Mouse (Mus musculus): ENCODE results near the gene Prph2. TPM values are rescaled to one million over a fixed set of nuclear protein-coding genes. Genes with fewer than 3 reads are reported as not detected.

Prph2 gene
- polyA plus RNA-seq, 1 experiment from 2014 or later = not detected

DNA sequence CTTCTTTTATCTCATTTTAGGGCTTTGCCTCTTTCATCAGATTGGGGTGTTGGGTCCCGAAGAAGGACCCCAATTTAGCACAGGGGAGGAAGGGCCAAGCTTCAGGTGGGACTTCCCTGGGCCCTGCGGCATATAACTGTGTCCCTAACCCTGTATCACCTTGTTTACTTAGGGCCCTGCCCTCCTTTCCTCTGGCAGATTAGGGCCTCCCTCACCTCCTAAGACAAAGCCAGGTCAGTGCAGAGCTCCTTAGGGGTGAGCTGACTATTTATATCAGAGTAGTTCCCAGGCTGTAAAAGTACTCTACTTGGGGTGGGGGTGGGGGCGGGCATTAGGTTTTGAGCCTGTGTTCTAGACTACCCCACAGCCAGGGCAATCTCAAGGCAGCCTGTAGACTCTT, 4.9 kb downstream of the Prph2 start:
- H3K4me3 ChIP-seq (ENCODE audit: low read depth, low read length) = no peak overlapping the region
- no peaks in the 10 kb centered on the region for H3K27me3 ChIP-seq (ENCODE audit: control insufficient read depth, insufficient read depth, low read length)
- no peaks in the 10 kb centered on the region for H3K9me3 ChIP-seq (ENCODE audit: control insufficient read depth, low read length)
- ATAC-seq (ENCODE audit: low read depth) = no peak
- no peak overlapping the region for H3K9ac ChIP-seq (replicated peaks; ENCODE audit: low read depth, low read length)
- no peaks in the 10 kb centered on the region for H3K36me3 ChIP-seq (ENCODE audit: control insufficient read depth, insufficient read depth, low read length)
- H3K4me1 ChIP-seq (ENCODE audit: control insufficient read depth, insufficient read depth, low read length) = no peaks in the 10 kb centered on the region
- H3K27ac ChIP-seq (ENCODE audit: low read depth, low read length) = no peak overlapping the region
- WGBS = 64% methylated on average over 3 of the region's 3 CpGs
- no peak overlapping the region for H3K4me2 ChIP-seq (ENCODE audit: low read depth, low read length)

- H3K9me3 ChIP-seq (ENCODE audit: control insufficient read depth, low read length) = no peaks in the 10 kb centered on the region
- H3K9ac ChIP-seq (replicated peaks; ENCODE audit: low read depth, low read length) = no peak overlapping the region
- H3K4me3 ChIP-seq (ENCODE audit: low read depth, low read length) = no peak overlapping the region
- ATAC-seq (ENCODE audit: low read depth) = no peak
- no peak overlapping the region for H3K4me2 ChIP-seq (ENCODE audit: low read depth, low read length)
- H3K27ac ChIP-seq (ENCODE audit: low read depth, low read length) = no peak overlapping the region
- H3K27me3 ChIP-seq (ENCODE audit: control insufficient read depth, insufficient read depth, low read length) = no peaks in the 10 kb centered on the region
- WGBS = 37% methylated on average over 4 of the region's 4 CpGs
- H3K36me3 ChIP-seq (ENCODE audit: control insufficient read depth, insufficient read depth, low read length) = no peaks in the 10 kb centered on the region
- H3K4me1 ChIP-seq (ENCODE audit: control insufficient read depth, insufficient read depth, low read length) = no peaks in the 10 kb centered on the region
Measured at GRCm38 (mm10) chr17:46918951-46919350, 8.7 kb downstream of the Prph2 start.

DNA sequence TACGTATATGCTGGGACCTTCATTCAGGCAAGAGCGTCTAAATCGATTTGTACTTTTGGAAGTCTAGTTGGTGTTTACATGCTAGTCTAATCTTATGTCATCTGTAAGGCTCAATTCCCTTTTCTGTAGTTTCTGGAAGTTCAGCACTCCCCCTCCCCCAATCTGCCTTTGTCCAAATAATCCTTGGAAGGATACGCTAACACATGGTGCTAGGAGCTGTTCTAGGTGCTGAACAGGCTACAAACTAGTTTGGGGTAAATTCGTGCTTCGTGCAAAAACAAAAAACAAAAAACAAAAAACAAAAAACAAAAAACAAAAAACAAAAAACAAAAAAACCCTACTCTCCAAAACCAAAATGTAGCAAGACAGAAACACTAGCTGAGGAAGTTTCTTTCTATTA, 10.6 kb downstream of the Prph2 start:
- H3K36me3 ChIP-seq (ENCODE audit: control insufficient read depth, insufficient read depth, low read length) = no peaks in the 10 kb centered on the region
- H3K4me3 ChIP-seq (ENCODE audit: low read depth, low read length) = no peak overlapping the region
- H3K4me2 ChIP-seq (ENCODE audit: low read depth, low read length) = no peak overlapping the region
- no peak overlapping the region for H3K27ac ChIP-seq (ENCODE audit: low read depth, low read length)
- no peaks in the 10 kb centered on the region for H3K4me1 ChIP-seq (ENCODE audit: control insufficient read depth, insufficient read depth, low read length)
- 72% methylated on average over 6 of the region's 6 CpGs for WGBS
- no peaks in the 10 kb centered on the region for H3K9me3 ChIP-seq (ENCODE audit: control insufficient read depth, low read length)
- no peaks in the 10 kb centered on the region for H3K27me3 ChIP-seq (ENCODE audit: control insufficient read depth, insufficient read depth, low read length)
- no peak overlapping the region for H3K9ac ChIP-seq (replicated peaks; ENCODE audit: low read depth, low read length)
- no peak for ATAC-seq (ENCODE audit: low read depth)

DNA sequence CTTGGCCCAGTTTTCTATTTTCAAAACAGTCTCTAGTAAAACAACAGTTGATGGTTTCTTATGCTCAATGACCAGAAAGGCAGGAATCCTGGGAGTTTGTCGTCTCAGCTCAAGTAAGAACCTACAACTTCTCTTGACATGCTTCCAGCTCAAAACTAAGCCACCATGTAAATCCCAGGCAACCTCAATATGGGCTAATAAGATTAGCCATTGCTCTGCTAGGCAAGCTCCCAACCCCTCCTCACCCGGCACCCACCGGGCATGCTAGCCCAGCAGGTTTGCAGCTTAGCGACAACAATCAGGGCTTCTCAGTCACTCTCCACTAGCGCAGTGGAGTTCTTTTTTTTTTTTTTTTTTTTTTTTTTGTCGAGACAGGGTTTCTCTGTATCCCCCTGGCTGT, 15.9 kb downstream of the Prph2 start:
- peaks cover 15% of the 10 kb centered on the region; the same call in 1 of the 2 replicates for H3K36me3 ChIP-seq (ENCODE audit: control insufficient read depth, insufficient read depth, low read length)
- H3K9me3 ChIP-seq (ENCODE audit: control insufficient read depth, low read length) = no peaks in the 10 kb centered on the region
- ATAC-seq (ENCODE audit: low read depth) = no peak
- WGBS = 73% methylated on average over 6 of the region's 6 CpGs
- H3K27ac ChIP-seq (ENCODE audit: low read depth, low read length) = no peak overlapping the region
- H3K4me3 ChIP-seq (ENCODE audit: low read depth, low read length) = no peak overlapping the region
- H3K9ac ChIP-seq (replicated peaks; ENCODE audit: low read depth, low read length) = no peak overlapping the region
- H3K4me2 ChIP-seq (ENCODE audit: low read depth, low read length) = no peak overlapping the region
- no peaks in the 10 kb centered on the region for H3K4me1 ChIP-seq (ENCODE audit: control insufficient read depth, insufficient read depth, low read length)
- no peaks in the 10 kb centered on the region for H3K27me3 ChIP-seq (ENCODE audit: control insufficient read depth, insufficient read depth, low read length)

DNA sequence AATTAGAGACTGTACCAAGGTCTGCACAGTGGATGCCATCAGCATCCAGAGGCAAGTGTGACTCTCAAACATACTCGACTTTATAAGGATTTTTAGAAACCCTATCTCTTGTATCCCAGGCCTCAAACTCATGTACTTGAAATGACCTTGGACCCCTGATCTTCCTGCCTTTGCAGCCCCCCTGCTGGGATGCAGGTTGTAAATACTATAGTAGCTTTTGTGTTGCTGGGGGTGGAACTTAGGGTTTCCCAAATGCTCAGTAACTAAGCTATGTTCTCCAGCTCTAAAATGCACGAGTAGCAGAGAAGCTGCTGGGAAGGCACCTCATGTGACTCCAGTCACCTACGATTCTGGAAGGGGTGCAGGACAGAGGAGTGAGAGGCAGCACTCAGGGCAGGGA, 16.7 kb downstream of the Prph2 start:
- 51% methylated on average over 3 of the region's 3 CpGs for WGBS
- no peak overlapping the region for H3K4me2 ChIP-seq (ENCODE audit: low read depth, low read length)
- H3K9ac ChIP-seq (replicated peaks; ENCODE audit: low read depth, low read length) = no peak overlapping the region

DNA sequence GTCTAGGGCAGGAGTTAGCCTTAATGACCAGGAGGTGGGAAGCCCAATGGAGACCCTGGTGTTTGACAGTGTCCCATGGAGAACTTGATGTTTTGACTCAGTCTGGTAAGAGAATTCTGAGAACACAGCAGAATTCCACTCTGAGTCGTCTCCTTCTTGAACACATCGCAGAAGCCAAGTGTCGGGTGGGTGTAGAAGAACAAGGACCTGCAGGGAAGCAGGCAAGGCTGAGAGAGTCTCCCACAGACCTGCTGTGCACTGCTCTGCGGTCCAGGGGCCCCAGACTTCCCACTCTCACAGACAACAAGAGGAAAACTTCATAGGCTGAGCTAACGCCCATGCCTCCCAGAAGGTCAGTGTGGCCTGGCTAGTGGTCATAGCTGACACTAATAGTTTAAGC, 17.5 kb downstream of the Prph2 start:
- WGBS = 96% methylated on average over 5 of the region's 5 CpGs
- Histone ChIP-seq H3K36me3 (ENCODE audit: control insufficient read depth, insufficient read depth, low read length) (peaks cover 24% of the 10 kb centered on the region), H3K9me3 (ENCODE audit: control insufficient read depth, low read length) (no peaks in the 10 kb centered on the region), H3K27ac (ENCODE audit: low read depth, low read length) (no peak overlapping the region), H3K9ac (replicated peaks; ENCODE audit: low read depth, low read length) (no peak overlapping the region), H3K27me3 (ENCODE audit: control insufficient read depth, insufficient read depth, low read length) (no peaks in the 10 kb centered on the region), H3K4me1 (ENCODE audit: control insufficient read depth, insufficient read depth, low read length) (no peaks in the 10 kb centered on the region), H3K4me2 (ENCODE audit: low read depth, low read length) (no peak overlapping the region), H3K4me3 (ENCODE audit: low read depth, low read length) (no peak overlapping the region)
- no peak for ATAC-seq (ENCODE audit: low read depth)

More for the DNA sequence above, 16.7 kb downstream of the Prph2 start:
- ATAC-seq (ENCODE audit: low read depth) = no peak
- H3K27me3 ChIP-seq (ENCODE audit: control insufficient read depth, insufficient read depth, low read length) = no peaks in the 10 kb centered on the region
- no peaks in the 10 kb centered on the region for H3K4me1 ChIP-seq (ENCODE audit: control insufficient read depth, insufficient read depth, low read length)
- peaks cover 17% of the 10 kb centered on the region for H3K36me3 ChIP-seq (ENCODE audit: control insufficient read depth, insufficient read depth, low read length)
- no peak overlapping the region for H3K27ac ChIP-seq (ENCODE audit: low read depth, low read length)
- H3K4me3 ChIP-seq (ENCODE audit: low read depth, low read length) = no peak overlapping the region
- H3K9me3 ChIP-seq (ENCODE audit: control insufficient read depth, low read length) = no peaks in the 10 kb centered on the region

DNA sequence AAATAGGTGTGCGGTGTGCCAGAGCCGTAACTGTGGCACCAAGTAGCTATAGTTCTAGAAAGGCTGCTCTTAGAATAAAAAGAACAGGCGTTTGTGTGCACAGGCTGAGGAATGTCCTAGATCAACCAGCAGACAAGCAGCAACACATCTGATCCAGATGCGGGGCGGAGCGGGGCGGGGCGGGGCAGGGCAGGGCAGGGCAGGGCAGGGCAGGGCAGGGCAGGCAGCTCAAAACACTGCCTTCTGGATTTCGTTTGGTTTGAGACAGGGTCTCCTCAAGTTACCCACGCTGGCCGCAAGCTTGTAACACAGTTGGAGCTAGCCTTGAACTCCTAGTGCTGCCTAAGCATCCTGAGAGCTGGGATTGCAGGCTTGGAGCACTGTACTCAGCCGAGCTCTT, 19.0 kb downstream of the Prph2 start:
- H3K9ac ChIP-seq (replicated peaks; ENCODE audit: low read depth, low read length) = no peak overlapping the region
- H3K4me2 ChIP-seq (ENCODE audit: low read depth, low read length) = no peak overlapping the region
- H3K4me3 ChIP-seq (ENCODE audit: low read depth, low read length) = no peak overlapping the region
- 92% methylated on average over 12 of the region's 12 CpGs for WGBS
- H3K9me3 ChIP-seq (ENCODE audit: control insufficient read depth, low read length) = no peaks in the 10 kb centered on the region
- no peak for ATAC-seq (ENCODE audit: low read depth)
- H3K27me3 ChIP-seq (ENCODE audit: control insufficient read depth, insufficient read depth, low read length) = no peaks in the 10 kb centered on the region
- H3K4me1 ChIP-seq (ENCODE audit: control insufficient read depth, insufficient read depth, low read length) = no peaks in the 10 kb centered on the region
- no peak overlapping the region for H3K27ac ChIP-seq (ENCODE audit: low read depth, low read length)
- peaks cover 39% of the 10 kb centered on the region for H3K36me3 ChIP-seq (ENCODE audit: control insufficient read depth, insufficient read depth, low read length)

GRCm38 (mm10) chr17:46929897-46930296, 19.6 kb downstream of the Prph2 start:
- peaks cover 46% of the 10 kb centered on the region for H3K36me3 ChIP-seq (ENCODE audit: control insufficient read depth, insufficient read depth, low read length)
- H3K9me3 ChIP-seq (ENCODE audit: control insufficient read depth, low read length) = no peaks in the 10 kb centered on the region
- no peak overlapping the region for H3K4me2 ChIP-seq (ENCODE audit: low read depth, low read length)
- H3K4me3 ChIP-seq (ENCODE audit: low read depth, low read length) = no peak overlapping the region
- WGBS = 89% methylated on average over 7 of the region's 7 CpGs
- H3K27ac ChIP-seq (ENCODE audit: low read depth, low read length) = no peak overlapping the region
- no peak overlapping the region for H3K9ac ChIP-seq (replicated peaks; ENCODE audit: low read depth, low read length)
- H3K4me1 ChIP-seq (ENCODE audit: control insufficient read depth, insufficient read depth, low read length) = no peaks in the 10 kb centered on the region
- no peaks in the 10 kb centered on the region for H3K27me3 ChIP-seq (ENCODE audit: control insufficient read depth, insufficient read depth, low read length)
- ATAC-seq (ENCODE audit: low read depth) = no peak

- 96% methylated on average over 5 of the region's 5 CpGs for WGBS
- ATAC-seq (ENCODE audit: low read depth) = no peak
- H3K4me2 ChIP-seq (ENCODE audit: low read depth, low read length) = no peak overlapping the region
Measured at GRCm38 (mm10) chr17:46932961-46933360, 22.7 kb downstream of the Prph2 start.

More at GRCm38 (mm10) chr17:46932961-46933360, 22.7 kb downstream of the Prph2 start:
- Histone ChIP-seq H3K4me3 (ENCODE audit: low read depth, low read length) (no peak overlapping the region), H3K36me3 (ENCODE audit: control insufficient read depth, insufficient read depth, low read length) (peaks cover 74% of the 10 kb centered on the region), H3K27me3 (ENCODE audit: control insufficient read depth, insufficient read depth, low read length) (no peaks in the 10 kb centered on the region), H3K9ac (replicated peaks; ENCODE audit: low read depth, low read length) (no peak overlapping the region), H3K27ac (ENCODE audit: low read depth, low read length) (no peak overlapping the region), H3K4me1 (ENCODE audit: control insufficient read depth, insufficient read depth, low read length) (no peaks in the 10 kb centered on the region), H3K9me3 (ENCODE audit: control insufficient read depth, low read length) (no peaks in the 10 kb centered on the region)
